Mouse (Mus musculus): ENCODE data around the gene Ankrd6. TPM values are rescaled to one million over a fixed set of nuclear protein-coding genes. Genes with fewer than 3 reads are reported as not detected.
A peak's percentile ranks its signal among the peaks of the same experiment; 100 is the strongest.

Ankrd6 gene
- total and polyA plus RNA-seq, 3 experiments: 1.3 to 2.1 (median 1.6) TPM

DNA sequence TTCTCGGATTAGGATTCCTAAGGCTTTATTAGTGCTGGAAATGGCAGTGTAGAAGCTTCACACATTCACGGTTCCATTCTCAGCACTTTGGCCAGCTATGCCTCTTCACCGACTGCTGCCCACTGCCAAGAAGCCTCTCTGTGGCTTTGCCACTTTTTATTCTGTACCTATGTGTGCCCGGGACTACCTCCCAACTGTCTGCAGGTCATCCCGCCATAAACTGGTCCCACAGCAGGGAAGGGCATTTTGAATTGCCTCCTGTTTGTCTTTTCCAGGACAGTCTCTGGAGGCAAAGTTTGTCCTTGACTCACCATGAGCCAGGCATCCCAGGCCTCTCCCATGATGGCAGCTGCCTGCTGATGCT, 59.9 kb downstream of the Ankrd6 start:
- no peak for DNase-seq (ENCODE audit: extremely low read depth)
- Histone ChIP-seq H3K4me3 (replicated peaks in 1 of 3; ENCODE audit: low read depth in 2 of 3, low read length in 2 of 3, poor library complexity in 1 of 3) (no peak overlapping the region), H3K4me1 (ENCODE audit: control insufficient read depth in 1 of 2, insufficient read depth in 2 of 2) (peaks cover 4 to 21% of the 10 kb centered on the region in 2 experiments; a peak in 2 of 4 replicates), H3K36me3 (replicated peaks in 1 of 2; ENCODE audit: control insufficient read depth in 1 of 2, insufficient read depth in 1 of 2, low read length in 1 of 2) (no peaks in the 10 kb centered on the region), H3K27me3 (replicated peaks) (no peaks in the 10 kb centered on the region), H3K79me2 (replicated peaks; ENCODE audit: control insufficient read depth, extremely low read depth, insufficient read depth, poor library complexity, severe bottlenecking) (no peaks in the 10 kb centered on the region), H3K9ac (ENCODE audit: insufficient read depth, low read depth) (no peak overlapping the region), H3K4me2 (ENCODE audit: insufficient read depth, low read depth, poor library complexity, severe bottlenecking) (no peak overlapping the region), H3K9me3 (replicated peaks; ENCODE audit: low read length) (no peaks in the 10 kb centered on the region), H3K27ac (ENCODE audit: insufficient read depth, low read depth) (no peak overlapping the region)
- TF ChIP-seq E2F4 (IDR thresholded peaks at IDR 0.05; ENCODE audit: insufficient replicate concordance, low read depth, low read length): no peak
- TF ChIP-seq RAD21 (IDR thresholded peaks at IDR 0.05; ENCODE audit: low read depth, low read length): no peak
- in situ Hi-C loops (cut with MboI; ENCODE audit: low pct_ligation_motif_present, low pct_unique_long_range_greater_than_20kb, low sequenced_read_pairs): no loop called here
- dilution Hi-C loops (cut with MboI; ENCODE audit: extremely low pct_ligation_motif_present, extremely low pct_unique_long_range_greater_than_20kb, low sequenced_read_pairs): no loop called here

DNA sequence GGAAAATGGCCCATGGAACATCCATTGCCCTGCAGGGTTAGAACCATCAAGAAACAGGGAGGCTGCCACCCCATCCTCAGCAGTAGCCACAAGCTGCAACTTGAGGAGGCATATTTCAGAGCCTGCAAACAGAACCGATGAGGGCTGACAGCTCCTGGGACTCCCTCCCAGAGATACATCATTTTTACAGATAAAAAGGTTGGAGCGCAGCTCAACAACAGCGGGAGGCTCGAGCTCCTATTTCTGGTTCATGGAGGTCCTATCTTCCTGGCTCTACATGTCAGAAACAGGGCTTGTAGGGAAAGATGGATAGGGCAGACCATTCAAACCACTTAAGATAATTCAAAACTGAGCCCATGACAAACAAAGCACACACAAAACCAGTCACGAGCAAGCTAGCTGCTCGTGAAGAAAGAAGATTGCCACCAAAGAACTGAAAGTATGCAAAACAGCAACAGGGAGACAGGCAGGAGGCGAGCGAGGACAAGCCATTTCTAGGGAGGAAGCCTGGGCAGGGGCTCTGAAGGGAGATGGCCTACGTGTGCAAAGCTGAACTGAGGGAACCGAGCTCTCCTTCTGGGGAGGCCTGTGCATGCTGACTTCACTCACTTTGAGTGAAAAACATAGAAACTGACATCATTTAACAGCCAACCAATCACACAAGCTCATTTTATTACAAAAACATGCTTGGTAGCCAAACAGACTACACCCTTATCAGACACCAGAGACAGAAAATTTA, 60.5 kb downstream of the Ankrd6 start:
- peak; percentile 35 for DNase-seq (ENCODE audit: extremely low read depth)
- no peaks in the 10 kb centered on the region for H3K27me3 ChIP-seq (replicated peaks)
- no peaks in the 10 kb centered on the region for H3K79me2 ChIP-seq (replicated peaks; ENCODE audit: control insufficient read depth, extremely low read depth, insufficient read depth, poor library complexity, severe bottlenecking)
- dilution Hi-C loops (cut with MboI; ENCODE audit: extremely low pct_ligation_motif_present, extremely low pct_unique_long_range_greater_than_20kb, low sequenced_read_pairs): no loop called here
- no peak overlapping the region for H3K27ac ChIP-seq (ENCODE audit: insufficient read depth, low read depth)
- in situ Hi-C loops (cut with MboI; ENCODE audit: low pct_ligation_motif_present, low pct_unique_long_range_greater_than_20kb, low sequenced_read_pairs): no loop called here
- H3K4me1 ChIP-seq (ENCODE audit: control insufficient read depth in 1 of 2, insufficient read depth in 2 of 2): peaks cover 4 to 21% of the 10 kb centered on the region in 2 experiments; a peak in 2 of 4 replicates
- no peak overlapping the region for H3K9ac ChIP-seq (ENCODE audit: insufficient read depth, low read depth)
- H3K4me2 ChIP-seq (ENCODE audit: insufficient read depth, low read depth, poor library complexity, severe bottlenecking): peak overlapping the region; percentile 21; the same call in 1 of the 2 replicates
- H3K4me3 ChIP-seq (replicated peaks in 1 of 3; ENCODE audit: low read depth in 2 of 3, low read length in 2 of 3, poor library complexity in 1 of 3): no peak overlapping the region
- H3K36me3 ChIP-seq (replicated peaks in 1 of 2; ENCODE audit: control insufficient read depth in 1 of 2, insufficient read depth in 1 of 2, low read length in 1 of 2): no peaks in the 10 kb centered on the region
- H3K9me3 ChIP-seq (replicated peaks; ENCODE audit: low read length): no peaks in the 10 kb centered on the region
- TF ChIP-seq EP300 (IDR thresholded peaks at IDR 0.05; ENCODE audit: low read length) (no peak), JUND (conservative IDR thresholded peaks at IDR 0.05; ENCODE audit: low read depth, low read length) (no peak), RCOR1 (conservative IDR thresholded peaks at IDR 0.05; ENCODE audit: low read depth, low read length) (no peak), KAT2A (IDR thresholded peaks at IDR 0.05; ENCODE audit: insufficient replicate concordance, low read length) (no peak), ELF1 (IDR thresholded peaks at IDR 0.05; ENCODE audit: low read depth, low read length) (no peak), E2F4 (IDR thresholded peaks at IDR 0.05; ENCODE audit: insufficient replicate concordance, low read depth, low read length) (no peak), MAX (IDR thresholded peaks at IDR 0.05; ENCODE audit: low read length) (no peak), HCFC1 (IDR thresholded peaks at IDR 0.05; ENCODE audit: low read depth, low read length) (no peak), TBP (conservative IDR thresholded peaks at IDR 0.05; ENCODE audit: low read depth, low read length) (no peak), MEF2A (IDR thresholded peaks at IDR 0.05; ENCODE audit: borderline replicate concordance, low read depth, low read length) (no peak), CTCF (conservative IDR thresholded peaks at IDR 0.05 in 1 of 2, IDR thresholded peaks at IDR 0.05 in 1 of 2; ENCODE audit: low read depth in 2 of 2, low read length in 2 of 2) (peak in 1 of 2 experiments; percentile 41; a peak in 2 of 4 replicates), CHD1 (IDR thresholded peaks at IDR 0.05; ENCODE audit: low read depth, low read length) (no peak), PAX5 (IDR thresholded peaks at IDR 0.05; ENCODE audit: low read length) (no peak), ZNF384 (IDR thresholded peaks at IDR 0.05; ENCODE audit: low read depth, low read length) (no peak), SMC3 (IDR thresholded peaks at IDR 0.05; ENCODE audit: low read depth, low read length) (peak; percentile 33), GABPA (IDR thresholded peaks at IDR 0.05; ENCODE audit: insufficient replicate concordance, low read depth, low read length) (no peak), USF2 (conservative IDR thresholded peaks at IDR 0.05; ENCODE audit: low read depth, low read length) (no peak), POLR2AphosphoS2 (IDR thresholded peaks at IDR 0.05; ENCODE audit: low read depth, low read length) (no peak), IRF4 (IDR thresholded peaks at IDR 0.05; ENCODE audit: low read depth, low read length) (peak; percentile 46; the same call in 1 of the 2 replicates), USF1 (IDR thresholded peaks at IDR 0.05; ENCODE audit: low read depth, low read length) (no peak), ZKSCAN1 (IDR thresholded peaks at IDR 0.05; ENCODE audit: borderline replicate concordance, low read depth, low read length) (no peak), SIN3A (IDR thresholded peaks at IDR 0.05; ENCODE audit: low read length) (no peak), CHD2 (IDR thresholded peaks at IDR 0.05; ENCODE audit: low read length) (no peak), ETS1 (conservative IDR thresholded peaks at IDR 0.05; ENCODE audit: low read depth, low read length) (no peak), TCF12 (IDR thresholded peaks at IDR 0.05; ENCODE audit: low read depth, low read length) (no peak), MYC (IDR thresholded peaks at IDR 0.05; ENCODE audit: low read depth, low read length) (no peak), BHLHE40 (IDR thresholded peaks at IDR 0.05; ENCODE audit: low read depth, low read length) (peak; percentile 80), JUN (IDR thresholded peaks at IDR 0.05; ENCODE audit: insufficient read depth, low read depth, low read length) (no peak), NRF1 (IDR thresholded peaks at IDR 0.05; ENCODE audit: low read depth, low read length) (no peak), ZMIZ1 (IDR thresholded peaks at IDR 0.05; ENCODE audit: low read depth, low read length) (no peak), UBTF (IDR thresholded peaks at IDR 0.05; ENCODE audit: low read depth, low read length) (no peak)
